Mouse (Mus musculus): ENCODE data around the gene Rpusd1.

DNA sequence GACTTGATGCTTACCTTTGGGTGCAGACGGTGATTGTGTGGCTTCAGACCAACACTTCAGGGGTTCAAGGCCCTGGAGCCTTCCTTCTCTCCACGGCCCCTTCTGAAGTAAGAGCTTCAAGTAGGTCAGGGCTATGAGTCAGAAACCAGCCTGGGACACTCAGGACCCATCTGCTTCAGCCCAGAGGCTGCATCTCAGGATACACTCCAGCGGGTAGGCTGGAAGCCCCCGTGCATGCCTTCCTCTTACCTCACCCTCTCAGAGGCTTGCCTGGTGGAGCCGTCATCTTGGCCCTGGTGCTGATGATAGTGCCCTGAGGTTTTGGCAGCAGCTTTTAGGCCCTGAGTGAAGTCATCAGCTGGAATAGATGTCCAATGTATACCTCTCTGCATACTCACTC lies 7.8 kb downstream of the Rpusd1 start:
- TF ChIP-seq CTCF (IDR thresholded peaks at IDR 0.05 in 2 of 3, conservative IDR thresholded peaks at IDR 0.05 in 1 of 3; ENCODE audit: control insufficient read depth in 1 of 3, insufficient read depth in 1 of 3, low read depth in 2 of 3, low read length in 3 of 3, poor library complexity in 1 of 3, severe bottlenecking in 1 of 3) (no peak), MAZ (IDR thresholded peaks at IDR 0.05; ENCODE audit: low read depth, low read length) (no peak), USF1 (IDR thresholded peaks at IDR 0.05; ENCODE audit: low read depth, low read length) (no peak), NRF1 (IDR thresholded peaks at IDR 0.05; ENCODE audit: insufficient read depth, low read depth, low read length, poor library complexity, severe bottlenecking) (no peak), HCFC1 (IDR thresholded peaks at IDR 0.05; ENCODE audit: low read depth, low read length) (no peak), TAL1 (IDR thresholded peaks at IDR 0.05; ENCODE audit: low read length) (no peak), NELFE (IDR thresholded peaks at IDR 0.05; ENCODE audit: low read depth, low read length) (no peak), SIN3A (IDR thresholded peaks at IDR 0.05; ENCODE audit: low read length) (no peak)

Measured in MEL (cell line).